Mouse (Mus musculus): ENCODE results near the gene Gm45062. TPM values are rescaled to one million over a fixed set of nuclear protein-coding genes. Genes with fewer than 3 reads are reported as not detected.

Gene Gm45062
- polyA plus RNA-seq, 1 experiment from 2014 or later: 20.5 TPM

- Histone ChIP-seq H3K4me2 (replicated peaks) (no peak overlapping the region), H3K4me3 (no peak overlapping the region), H3K4me1 (peaks cover 6% of the 10 kb centered on the region), H3K36me3 (no peaks in the 10 kb centered on the region), H3K9ac (replicated peaks) (no peak overlapping the region), H3K27ac (replicated peaks) (no peak overlapping the region), H3K27me3 (no peaks in the 10 kb centered on the region), H3K9me3 (no peaks in the 10 kb centered on the region)
- no peak for ATAC-seq (ENCODE audit: low FRiP score, low read depth)
- 90% methylated on average over 2 of the region's 2 CpGs for WGBS
Observed at GRCm38 (mm10) chr6:8408332-8408731, 149.1 kb downstream of the Gm45062 start.

GRCm38 (mm10) chr6:8409865-8410264 lies 150.6 kb downstream of the Gm45062 start:
- H3K9me3 ChIP-seq: no peaks in the 10 kb centered on the region
- no peak overlapping the region for H3K4me2 ChIP-seq (replicated peaks)
- peaks cover 7% of the 10 kb centered on the region for H3K4me1 ChIP-seq
- no peaks in the 10 kb centered on the region for H3K36me3 ChIP-seq
- H3K27ac ChIP-seq (replicated peaks): no peak overlapping the region
- no peak overlapping the region for H3K4me3 ChIP-seq
- no peak overlapping the region for H3K9ac ChIP-seq (replicated peaks)
- no peaks in the 10 kb centered on the region for H3K27me3 ChIP-seq
- 91% methylated on average over 4 of the region's 4 CpGs for WGBS
- ATAC-seq (ENCODE audit: low FRiP score, low read depth): no peak

- H3K27me3 ChIP-seq: no peaks in the 10 kb centered on the region
- H3K9me3 ChIP-seq: no peaks in the 10 kb centered on the region
- H3K4me3 ChIP-seq: no peak overlapping the region
- 71% methylated on average over 10 of the region's 10 CpGs for WGBS
- peaks cover 7% of the 10 kb centered on the region for H3K4me1 ChIP-seq
- no peak overlapping the region for H3K27ac ChIP-seq (replicated peaks)
- peak; percentile 54; the same call in 1 of the 2 replicates for ATAC-seq (ENCODE audit: low FRiP score, low read depth)
- H3K36me3 ChIP-seq: no peaks in the 10 kb centered on the region
- H3K4me2 ChIP-seq (replicated peaks): no peak overlapping the region
- no peak overlapping the region for H3K9ac ChIP-seq (replicated peaks)
Observed at GRCm38 (mm10) chr6:8412845-8413598, 153.8 kb downstream of the Gm45062 start.

- ATAC-seq (ENCODE audit: low FRiP score, low read depth): no peak
- H3K27ac ChIP-seq (replicated peaks): no peak overlapping the region
- H3K4me1 ChIP-seq: peaks cover 7% of the 10 kb centered on the region
- no peak overlapping the region for H3K4me2 ChIP-seq (replicated peaks)
- WGBS: 53% methylated on average over 9 of the region's 9 CpGs
- no peak overlapping the region for H3K9ac ChIP-seq (replicated peaks)
- H3K36me3 ChIP-seq: no peaks in the 10 kb centered on the region
- H3K9me3 ChIP-seq: no peaks in the 10 kb centered on the region
- no peaks in the 10 kb centered on the region for H3K27me3 ChIP-seq
- H3K4me3 ChIP-seq: no peak overlapping the region
Observed at GRCm38 (mm10) chr6:8414020-8414419, 154.8 kb downstream of the Gm45062 start.

GRCm38 (mm10) chr6:8415823-8416222 lies 156.6 kb downstream of the Gm45062 start:
- no peak overlapping the region for H3K27ac ChIP-seq (replicated peaks)
- no peak overlapping the region for H3K4me2 ChIP-seq (replicated peaks)
- no peaks in the 10 kb centered on the region for H3K27me3 ChIP-seq
- H3K4me3 ChIP-seq: no peak overlapping the region
- no peak for ATAC-seq (ENCODE audit: low FRiP score, low read depth)
- H3K4me1 ChIP-seq: peaks cover 7% of the 10 kb centered on the region
- no peak overlapping the region for H3K9ac ChIP-seq (replicated peaks)
- WGBS: 67% methylated on average over 5 of the region's 5 CpGs
- no peaks in the 10 kb centered on the region for H3K9me3 ChIP-seq
- H3K36me3 ChIP-seq: no peaks in the 10 kb centered on the region

GRCm38 (mm10) chr6:8416802-8417569 lies 157.7 kb downstream of the Gm45062 start:
- H3K36me3 ChIP-seq: no peaks in the 10 kb centered on the region
- WGBS: 74% methylated on average over 8 of the region's 8 CpGs
- no peak for ATAC-seq (ENCODE audit: low FRiP score, low read depth)

GRCm38 (mm10) chr6:8419485-8420186 lies 160.4 kb downstream of the Gm45062 start:
- no peak overlapping the region for H3K4me3 ChIP-seq
- 73% methylated on average over 4 of the region's 4 CpGs for WGBS
- no peaks in the 10 kb centered on the region for H3K27me3 ChIP-seq
- no peak overlapping the region for H3K27ac ChIP-seq (replicated peaks)
- H3K9me3 ChIP-seq: no peaks in the 10 kb centered on the region
- no peaks in the 10 kb centered on the region for H3K36me3 ChIP-seq
- peaks cover 6% of the 10 kb centered on the region for H3K4me1 ChIP-seq
- no peak overlapping the region for H3K4me2 ChIP-seq (replicated peaks)
- no peak overlapping the region for H3K9ac ChIP-seq (replicated peaks)
- ATAC-seq (ENCODE audit: low FRiP score, low read depth): no peak

More at GRCm38 (mm10) chr6:8416802-8417569, 157.7 kb downstream of the Gm45062 start:
- peaks cover 9% of the 10 kb centered on the region for H3K4me1 ChIP-seq
- no peaks in the 10 kb centered on the region for H3K9me3 ChIP-seq
- H3K4me3 ChIP-seq: no peak overlapping the region
- H3K27ac ChIP-seq (replicated peaks): no peak overlapping the region
- no peak overlapping the region for H3K9ac ChIP-seq (replicated peaks)
- no peak overlapping the region for H3K4me2 ChIP-seq (replicated peaks)
- no peaks in the 10 kb centered on the region for H3K27me3 ChIP-seq

- Histone ChIP-seq H3K9me3 (no peaks in the 10 kb centered on the region), H3K36me3 (no peaks in the 10 kb centered on the region), H3K27ac (replicated peaks) (no peak overlapping the region), H3K9ac (replicated peaks) (no peak overlapping the region), H3K4me1 (peaks cover 6% of the 10 kb centered on the region), H3K4me3 (no peak overlapping the region), H3K27me3 (no peaks in the 10 kb centered on the region), H3K4me2 (replicated peaks) (no peak overlapping the region)
- WGBS: 85% methylated on average over 1 of the region's 1 CpGs
- ATAC-seq (ENCODE audit: low FRiP score, low read depth): no peak
Observed at GRCm38 (mm10) chr6:8420187-8420503, 160.9 kb downstream of the Gm45062 start.

- Histone ChIP-seq H3K4me2 (replicated peaks) (no peak overlapping the region), H3K4me1 (peaks cover 6% of the 10 kb centered on the region), H3K36me3 (no peaks in the 10 kb centered on the region), H3K9me3 (no peaks in the 10 kb centered on the region), H3K27me3 (no peaks in the 10 kb centered on the region), H3K27ac (replicated peaks) (no peak overlapping the region), H3K9ac (replicated peaks) (no peak overlapping the region), H3K4me3 (no peak overlapping the region)
- no peak for ATAC-seq (ENCODE audit: low FRiP score, low read depth)
- 89% methylated on average over 5 of the region's 5 CpGs for WGBS
Observed at GRCm38 (mm10) chr6:8421421-8421820, 162.2 kb downstream of the Gm45062 start.

GRCm38 (mm10) chr6:8421959-8422581 lies 162.8 kb downstream of the Gm45062 start:
- H3K27me3 ChIP-seq: no peaks in the 10 kb centered on the region
- no peak for ATAC-seq (ENCODE audit: low FRiP score, low read depth)
- no peaks in the 10 kb centered on the region for H3K9me3 ChIP-seq
- no peaks in the 10 kb centered on the region for H3K36me3 ChIP-seq
- no peak overlapping the region for H3K27ac ChIP-seq (replicated peaks)
- no peak overlapping the region for H3K4me2 ChIP-seq (replicated peaks)
- no peak overlapping the region for H3K9ac ChIP-seq (replicated peaks)
- 75% methylated on average over 10 of the region's 10 CpGs for WGBS
- H3K4me3 ChIP-seq: no peak overlapping the region
- peaks cover 6% of the 10 kb centered on the region for H3K4me1 ChIP-seq

GRCm38 (mm10) chr6:8423142-8423541 lies 163.9 kb downstream of the Gm45062 start:
- Histone ChIP-seq H3K4me2 (replicated peaks) (no peak overlapping the region), H3K27ac (replicated peaks) (no peak overlapping the region), H3K4me3 (no peak overlapping the region), H3K27me3 (no peaks in the 10 kb centered on the region), H3K4me1 (peaks cover 6% of the 10 kb centered on the region), H3K9ac (replicated peaks) (no peak overlapping the region), H3K9me3 (no peaks in the 10 kb centered on the region), H3K36me3 (no peaks in the 10 kb centered on the region)
- ATAC-seq (ENCODE audit: low FRiP score, low read depth): no peak
- 82% methylated on average over 2 of the region's 2 CpGs for WGBS

GRCm38 (mm10) chr6:8427692-8428091 lies 168.4 kb downstream of the Gm45062 start:
- H3K36me3 ChIP-seq: no peaks in the 10 kb centered on the region
- H3K9ac ChIP-seq (replicated peaks): no peak overlapping the region
- H3K27me3 ChIP-seq: no peaks in the 10 kb centered on the region
- H3K4me3 ChIP-seq: no peak overlapping the region
- ATAC-seq (ENCODE audit: low FRiP score, low read depth): no peak
- H3K4me1 ChIP-seq: no peaks in the 10 kb centered on the region
- no peak overlapping the region for H3K4me2 ChIP-seq (replicated peaks)
- H3K27ac ChIP-seq (replicated peaks): no peak overlapping the region
- H3K9me3 ChIP-seq: no peaks in the 10 kb centered on the region
- WGBS: 88% methylated on average over 5 of the region's 5 CpGs
